Mouse (Mus musculus) hindbrain, embryonic 15.5 days (tissue): ENCODE measurements around the gene Fut9. TPM values are rescaled to one million over a fixed set of nuclear protein-coding genes. Genes with fewer than 3 reads are reported as not detected.

Experiments
- ATAC-seq: fragments of 200-750 bp; cut with Nextera tagmentation; 2 replicates; pipeline ENCODE4 v1.8.0; 2017; ENCODE audit warnings: low read depth, moderate number of reproducible peaks, moderate TSS enrichment; ENCODE audit not compliant: low FRiP score
- H3K27ac ChIP-seq: fragments of 300-500 bp; sonication (generic); replicated peaks from 2 replicates; pipeline ENCODE4 v1.5.1; 2015; ENCODE audit warnings: mild to moderate bottlenecking, inconsistent platforms
- H3K27me3 ChIP-seq: fragments of 300-500 bp; sonication (generic); 2 replicates; pipeline ENCODE4 v1.6.1; 2015; ENCODE audit warnings: control low read depth, inconsistent platforms
- H3K36me3 ChIP-seq: fragments of 300-500 bp; sonication (generic); 2 replicates; pipeline ENCODE4 v1.6.1; 2015; ENCODE audit warnings: control low read depth, inconsistent platforms
- H3K4me1 ChIP-seq: fragments of 300-500 bp; sonication (generic); replicated peaks from 2 replicates; pipeline ENCODE4 v1.6.1; 2015; ENCODE audit warnings: control low read depth, inconsistent platforms
- H3K4me2 ChIP-seq: fragments of 300-500 bp; sonication (generic); 2 replicates; pipeline ENCODE4 v1.6.1; 2015; ENCODE audit warnings: moderate library complexity, mild to moderate bottlenecking, inconsistent platforms
- H3K4me3 ChIP-seq: fragments of 300-500 bp; sonication (generic); 2 replicates; pipeline ENCODE4 v1.5.1; 2015; ENCODE audit warnings: mild to moderate bottlenecking, inconsistent platforms
- H3K9ac ChIP-seq: fragments of 300-500 bp; sonication (generic); 2 replicates; pipeline ENCODE4 v1.6.1; 2015; ENCODE audit warnings: inconsistent platforms
- H3K9me3 ChIP-seq: fragments of 300-500 bp; sonication (generic); 2 replicates; pipeline ENCODE4 v1.6.1; 2016; ENCODE audit warnings: control low read depth, inconsistent platforms
- WGBS: fragments of 180-500 bp; shearing (Covaris S2); methylation state at CpG from one replicate; pipeline ENCODE4 v1.1.7; 2015; 5-methylcytosine and 5-hydroxymethylcytosine counted together
- polyA plus RNA-seq: library from polyadenylated mRNA; unstranded; fragments of >200 nt; fragmentation: Nextera tagmentation; extraction: Ambion mirVana; gene quantifications from 2 replicates; pipeline ENCODE4 v1.2.1, GENCODE M21; 2015

Gene Fut9
- polyA plus RNA-seq, result 15.2 and 15.3 TPM in 2 replicates

DNA sequence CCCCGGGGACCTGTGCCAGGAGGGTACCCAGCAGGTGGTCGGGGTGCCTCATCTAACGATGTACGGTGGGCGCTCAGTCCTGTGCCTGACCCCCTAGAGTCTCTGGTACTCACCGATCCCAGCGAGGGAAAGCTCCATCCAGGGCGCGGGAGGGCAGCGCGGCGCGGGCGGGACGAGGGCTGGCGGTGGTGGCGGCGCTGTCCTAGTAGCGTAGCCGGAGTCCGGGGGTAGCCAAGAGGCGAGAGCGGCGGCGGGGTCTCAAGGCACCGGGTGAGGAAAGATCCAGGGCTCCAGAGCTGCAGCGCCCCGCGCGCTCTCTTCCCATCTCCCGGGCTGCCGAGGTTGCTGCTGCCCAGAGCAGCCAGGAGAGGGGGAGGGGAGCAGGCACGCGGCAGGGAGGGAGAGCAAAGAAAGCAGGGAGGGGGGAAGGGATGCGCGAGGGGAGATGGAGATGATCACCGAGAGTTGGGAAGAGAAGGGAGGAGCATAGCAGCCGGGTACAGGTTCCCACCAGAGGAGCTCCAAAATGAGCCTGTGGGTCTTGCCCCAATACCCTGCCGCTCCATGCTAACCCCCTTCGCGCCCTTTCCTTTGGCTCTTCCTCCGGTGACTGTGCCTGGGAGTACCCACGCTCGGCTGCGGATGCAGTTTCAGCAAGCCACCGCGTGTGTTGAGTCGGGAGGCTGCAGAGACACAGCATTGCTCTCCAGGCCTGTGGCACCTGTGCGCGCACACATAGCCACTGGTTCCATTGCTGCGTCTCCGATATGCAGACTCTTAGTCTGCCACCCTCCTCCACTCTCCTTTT, at the start of gene Fut9:
Gene Fut9 (minus strand): TSS at position 769 of the 808 bp plus-strand sequence.
- H3K4me3 ChIP-seq, result peak within 1 kb of the TSS; percentile 59
- peak within 1 kb of the TSS; percentile 58 for H3K4me2 ChIP-seq
- H3K36me3 ChIP-seq, result no peaks in the 10 kb centered on the region
- peak within 1 kb of the TSS; percentile 91 for H3K27ac ChIP-seq
- WGBS, result under 1% methylated on average over 52 of the region's 52 CpGs
- H3K9ac ChIP-seq, result peak within 1 kb of the TSS; percentile 68
- H3K27me3 ChIP-seq, result no peaks in the 10 kb centered on the region
- peaks cover 17% of the 10 kb centered on the region for H3K4me1 ChIP-seq
- no peaks in the 10 kb centered on the region for H3K9me3 ChIP-seq
- peak; percentile 95 for ATAC-seq

DNA sequence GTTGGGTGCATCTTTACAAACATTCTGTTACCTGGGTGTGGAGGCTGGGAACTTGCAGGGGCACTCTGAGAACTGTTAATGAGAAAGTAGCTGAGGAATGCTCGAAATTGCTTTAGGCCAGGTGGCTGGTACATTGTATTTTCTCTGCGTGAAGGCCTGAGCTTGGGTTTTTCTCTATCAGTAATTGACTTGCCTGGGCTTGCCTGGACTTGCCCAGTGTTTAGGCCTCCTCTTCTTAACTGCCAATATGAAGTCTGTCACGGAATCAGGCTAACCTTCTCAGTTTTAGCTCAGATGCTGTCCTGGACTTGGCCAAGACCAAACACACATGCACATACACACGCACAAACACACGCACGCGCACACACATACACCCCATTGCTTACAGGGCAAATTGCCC, 15.7 kb upstream of the Fut9 start:
- Histone ChIP-seq H3K4me3 (no peak overlapping the region), H3K9me3 (no peaks in the 10 kb centered on the region), H3K27me3 (no peaks in the 10 kb centered on the region), H3K4me2 (no peak overlapping the region), H3K4me1 (no peaks in the 10 kb centered on the region), H3K36me3 (no peaks in the 10 kb centered on the region), H3K27ac (no peak overlapping the region), H3K9ac (no peak overlapping the region)
- WGBS, result 89% methylated on average over 7 of the region's 7 CpGs
- ATAC-seq, result no peak

DNA sequence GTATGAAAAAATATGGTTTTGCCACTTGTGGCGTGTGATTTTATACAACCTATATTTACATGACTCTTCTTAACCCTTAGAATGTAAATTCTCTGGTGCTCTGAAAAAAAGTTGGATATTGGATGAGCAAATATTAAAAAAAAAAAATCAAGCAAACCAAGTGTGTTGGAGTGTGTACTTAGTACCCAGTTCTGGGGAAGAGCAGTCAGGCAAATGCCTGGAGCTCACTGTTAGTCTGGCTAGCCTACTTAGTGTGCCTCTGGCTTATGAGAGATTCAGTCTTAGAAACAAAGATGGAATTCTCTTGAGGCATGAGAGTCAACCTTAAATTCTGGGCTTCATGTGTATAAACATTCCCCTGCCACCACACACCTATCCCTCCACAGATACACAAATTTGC, 13.3 kb upstream of the Fut9 start:
- 91% methylated on average over 1 of the region's 1 CpGs for WGBS
- no peaks in the 10 kb centered on the region for H3K27me3 ChIP-seq

DNA sequence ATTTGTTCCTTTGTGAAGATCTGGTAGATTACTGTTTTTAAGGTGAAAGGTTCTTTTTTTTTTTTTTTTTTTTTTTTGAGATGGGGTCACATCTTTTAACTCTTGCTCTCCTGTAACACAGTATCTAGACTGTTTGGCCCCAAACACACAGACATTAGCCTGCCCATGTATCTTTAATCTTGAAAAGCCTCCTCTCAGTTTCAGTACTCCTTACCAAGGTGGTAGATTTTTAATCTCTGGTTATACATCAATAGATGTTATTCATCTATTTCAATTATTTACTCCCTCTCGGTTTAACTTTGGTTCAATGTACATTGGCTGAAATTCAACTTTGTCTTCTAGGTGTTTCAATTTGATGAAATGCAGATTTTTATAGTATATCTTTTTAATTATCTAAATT, 10.0 kb upstream of the Fut9 start:
- no peaks in the 10 kb centered on the region for H3K36me3 ChIP-seq
- WGBS, result 86% methylated on average over 1 of the region's 1 CpGs

More for the DNA sequence above, 13.3 kb upstream of the Fut9 start:
- Histone ChIP-seq H3K27ac (no peak overlapping the region), H3K4me1 (no peaks in the 10 kb centered on the region), H3K4me3 (no peak overlapping the region), H3K9ac (no peak overlapping the region), H3K36me3 (no peaks in the 10 kb centered on the region), H3K9me3 (no peaks in the 10 kb centered on the region), H3K4me2 (no peak overlapping the region)
- ATAC-seq, result no peak

DNA sequence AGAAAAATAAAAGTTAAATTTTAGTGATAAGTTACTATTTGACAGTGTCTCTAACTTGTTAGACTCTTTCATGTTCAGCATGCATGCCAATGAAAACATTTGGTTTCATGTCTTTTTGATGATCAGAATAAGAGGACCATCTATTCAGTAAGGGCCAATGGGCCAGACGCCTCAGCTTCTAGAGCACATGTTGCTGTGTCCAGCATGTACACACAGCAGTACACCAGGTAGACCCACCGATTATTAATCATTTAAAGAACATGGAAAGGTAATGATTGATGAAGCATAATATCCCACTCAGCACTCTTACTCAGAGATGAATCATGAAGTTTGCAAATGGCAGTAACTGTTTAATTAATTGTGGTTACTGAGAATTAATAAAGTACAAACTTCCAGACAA, 1.7 kb upstream of the Fut9 start:
- Histone ChIP-seq H3K9me3 (no peaks in the 10 kb centered on the region), H3K4me3 (no peak overlapping the region), H3K36me3 (no peaks in the 10 kb centered on the region), H3K27ac (no peak overlapping the region), H3K27me3 (no peaks in the 10 kb centered on the region), H3K9ac (no peak overlapping the region), H3K4me2 (no peak overlapping the region), H3K4me1 (peaks cover 17% of the 10 kb centered on the region)
- 83% methylated on average over 2 of the region's 2 CpGs for WGBS
- ATAC-seq, result no peak

More for the DNA sequence above, 10.0 kb upstream of the Fut9 start:
- Histone ChIP-seq H3K27me3 (no peaks in the 10 kb centered on the region), H3K4me1 (no peaks in the 10 kb centered on the region), H3K9me3 (no peaks in the 10 kb centered on the region), H3K9ac (no peak overlapping the region), H3K4me3 (no peak overlapping the region), H3K4me2 (no peak overlapping the region), H3K27ac (no peak overlapping the region)
- ATAC-seq, result no peak

DNA sequence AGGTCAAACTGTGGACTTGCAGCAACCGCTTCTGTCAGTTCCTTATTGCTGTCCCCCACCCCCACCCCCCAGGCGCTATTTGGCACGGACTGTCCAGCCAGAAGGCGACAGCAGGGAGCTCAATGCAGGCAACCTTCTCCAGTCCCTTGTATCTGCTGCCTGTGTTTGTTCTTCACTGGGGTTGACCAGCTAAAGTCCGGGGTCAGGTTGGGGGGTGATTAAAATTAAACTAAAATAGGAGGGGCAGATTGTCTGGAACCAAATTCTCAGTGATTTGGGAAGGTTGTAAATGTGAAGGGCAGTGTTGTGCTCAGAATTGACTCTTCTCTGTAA, 206 bp upstream of the Fut9 start:
- Histone ChIP-seq H3K4me1 (peaks cover 17% of the 10 kb centered on the region), H3K9ac (peak overlapping the region; percentile 68), H3K4me2 (peak overlapping the region; percentile 58), H3K9me3 (no peaks in the 10 kb centered on the region), H3K27ac (peak overlapping the region; percentile 91), H3K4me3 (peak overlapping the region; percentile 59), H3K36me3 (no peaks in the 10 kb centered on the region), H3K27me3 (no peaks in the 10 kb centered on the region)
- no peak; the same call in 1 of the 2 replicates for ATAC-seq
- WGBS, result 2% methylated on average over 5 of the region's 5 CpGs

DNA sequence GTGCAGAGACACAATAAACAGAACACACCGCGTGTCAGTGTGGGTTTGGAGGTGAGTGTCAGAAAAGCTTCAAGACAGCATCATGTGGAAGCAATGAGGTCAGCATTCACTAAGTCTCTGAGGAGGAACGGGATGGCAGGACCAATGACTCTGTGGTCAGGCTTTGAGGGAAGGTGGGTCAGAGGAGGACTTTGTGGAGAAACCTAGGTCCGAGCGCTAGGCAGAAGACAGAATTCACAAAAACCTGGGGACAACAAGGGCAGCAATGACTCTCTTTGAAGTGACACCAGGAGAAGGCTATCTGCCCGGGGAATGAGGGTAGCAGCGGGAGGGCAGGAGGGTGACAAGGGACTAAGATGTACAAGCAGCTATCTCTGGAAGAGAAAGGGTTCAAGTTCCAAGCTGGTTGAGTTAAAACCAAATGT, 981 bp downstream of the Fut9 start:
- Histone ChIP-seq H3K4me3 (peak overlapping the region; percentile 59), H3K4me1 (peaks cover 17% of the 10 kb centered on the region), H3K9ac (peak overlapping the region; percentile 68), H3K4me2 (peak overlapping the region; percentile 58), H3K9me3 (no peaks in the 10 kb centered on the region), H3K36me3 (no peaks in the 10 kb centered on the region), H3K27ac (peak overlapping the region; percentile 91), H3K27me3 (no peaks in the 10 kb centered on the region)
- ATAC-seq, result peak; percentile 15
- under 1% methylated on average over 7 of the region's 7 CpGs for WGBS

DNA sequence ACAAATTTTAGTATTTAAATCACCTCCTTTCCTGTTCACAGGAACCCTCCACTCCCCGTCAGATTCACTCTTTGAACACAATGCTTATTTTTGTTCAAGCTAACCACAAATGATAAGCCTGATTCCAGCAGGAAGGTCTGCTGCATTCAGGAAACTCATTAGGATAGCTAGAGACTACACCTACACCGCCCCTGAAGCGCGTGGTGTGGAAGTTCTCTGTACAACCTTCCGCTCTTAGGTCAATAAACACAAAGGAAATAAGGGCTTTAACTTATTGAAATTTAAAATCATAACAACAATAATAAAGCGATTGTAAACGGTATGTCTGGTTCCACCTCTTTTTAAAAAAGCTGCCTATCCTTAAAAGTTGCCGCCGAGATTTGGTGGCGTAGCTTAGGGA, 1.6 kb downstream of the Fut9 start:
- WGBS, result 16% methylated on average over 10 of the region's 10 CpGs

DNA sequence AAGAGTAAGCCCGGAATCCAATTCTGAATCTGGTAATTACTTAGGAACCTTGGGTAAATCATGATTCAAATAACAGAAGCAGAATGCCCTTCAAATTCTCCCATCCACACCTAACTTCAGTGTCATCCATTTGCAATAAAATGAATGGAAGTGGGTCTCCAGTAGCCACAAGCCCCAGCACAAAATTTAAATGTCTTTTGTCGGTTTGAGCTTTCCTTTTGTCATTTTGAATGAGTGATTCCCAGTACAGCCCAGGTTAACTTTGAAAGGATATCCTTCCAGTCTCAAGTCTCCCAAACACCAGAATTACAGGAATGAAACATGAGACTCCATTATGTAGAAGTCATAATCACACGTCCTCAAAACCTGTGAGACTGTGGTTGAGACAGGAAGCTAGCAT, 3.9 kb downstream of the Fut9 start:
- Histone ChIP-seq H3K4me2 (peak overlapping the region; percentile 27), H3K27ac (no peak overlapping the region)

More for the DNA sequence above, 1.6 kb downstream of the Fut9 start:
- Histone ChIP-seq H3K36me3 (no peaks in the 10 kb centered on the region), H3K9me3 (no peaks in the 10 kb centered on the region), H3K4me3 (peak overlapping the region; percentile 59), H3K4me2 (peak overlapping the region; percentile 58), H3K27me3 (no peaks in the 10 kb centered on the region), H3K27ac (0 out of 2 replicates have a peak overlapping the region, but pooled peaks have one; percentile 91), H3K4me1 (peaks cover 17% of the 10 kb centered on the region), H3K9ac (peak overlapping the region; percentile 68)
- no peak for ATAC-seq

DNA sequence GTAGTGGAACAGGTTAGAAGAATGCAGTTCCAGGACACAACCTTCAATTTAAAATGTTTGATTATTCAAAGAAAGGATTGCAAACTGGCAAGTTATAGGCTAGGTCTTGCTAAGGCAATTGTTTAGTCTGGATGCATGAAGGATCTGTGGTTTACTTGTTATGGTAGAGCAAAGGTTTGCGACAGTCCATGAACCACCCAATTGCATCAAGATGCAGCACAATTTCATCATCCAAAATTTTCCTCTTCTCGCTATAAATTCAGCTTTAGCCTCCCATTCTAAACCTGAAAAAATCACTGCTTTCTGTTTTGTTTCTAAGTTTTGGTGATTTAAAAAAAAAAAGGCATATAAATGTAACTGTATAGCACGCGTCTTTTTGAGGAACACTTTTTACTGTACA, 14.8 kb downstream of the Fut9 start:
- no peaks in the 10 kb centered on the region for H3K36me3 ChIP-seq
- no peaks in the 10 kb centered on the region for H3K9me3 ChIP-seq
- H3K4me2 ChIP-seq, result no peak overlapping the region
- H3K4me3 ChIP-seq, result no peak overlapping the region
- H3K4me1 ChIP-seq, result no peaks in the 10 kb centered on the region
- H3K9ac ChIP-seq, result no peak overlapping the region
- H3K27ac ChIP-seq, result no peak overlapping the region
- no peak for ATAC-seq
- no peaks in the 10 kb centered on the region for H3K27me3 ChIP-seq
- 98% methylated on average over 4 of the region's 4 CpGs for WGBS

More for the DNA sequence above, 3.9 kb downstream of the Fut9 start:
- no peak for ATAC-seq
- Histone ChIP-seq H3K9ac (no peak overlapping the region), H3K4me1 (peaks cover 17% of the 10 kb centered on the region), H3K27me3 (no peaks in the 10 kb centered on the region), H3K9me3 (no peaks in the 10 kb centered on the region), H3K4me3 (no peak overlapping the region), H3K36me3 (no peaks in the 10 kb centered on the region)
- WGBS, result 41% methylated on average over 3 of the region's 3 CpGs

DNA sequence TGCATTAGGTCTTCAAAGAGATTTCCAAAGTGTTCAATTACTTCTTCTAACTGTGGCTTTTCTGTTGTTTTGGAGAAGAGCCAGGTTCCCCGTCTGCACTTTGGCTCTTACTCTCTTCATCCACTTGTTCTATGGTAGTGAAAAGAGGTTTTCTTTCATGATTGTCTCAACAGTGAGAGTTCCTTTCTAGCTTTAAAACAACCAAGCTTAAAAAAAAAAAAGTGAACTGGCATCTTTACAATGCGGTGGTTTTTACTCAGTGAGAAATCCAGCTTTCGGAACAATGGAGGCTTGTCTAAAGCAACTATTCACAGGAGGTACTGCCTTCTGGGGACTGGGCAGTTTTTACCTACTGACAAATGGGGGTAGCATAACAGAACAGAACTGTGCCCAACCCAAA, 31.4 kb downstream of the Fut9 start:
- Histone ChIP-seq H3K9ac (no peak overlapping the region), H3K27ac (peak overlapping the region; percentile 66), H3K9me3 (no peaks in the 10 kb centered on the region), H3K4me2 (no peak overlapping the region), H3K4me1 (no peaks in the 10 kb centered on the region), H3K4me3 (no peak overlapping the region), H3K36me3 (0 out of 2 replicates have a peak, but pooled peaks cover 3% of the 10 kb centered on the region), H3K27me3 (no peaks in the 10 kb centered on the region)
- ATAC-seq, result peak; percentile 71; the same call in 1 of the 2 replicates
- WGBS, result 7% methylated on average over 3 of the region's 3 CpGs

DNA sequence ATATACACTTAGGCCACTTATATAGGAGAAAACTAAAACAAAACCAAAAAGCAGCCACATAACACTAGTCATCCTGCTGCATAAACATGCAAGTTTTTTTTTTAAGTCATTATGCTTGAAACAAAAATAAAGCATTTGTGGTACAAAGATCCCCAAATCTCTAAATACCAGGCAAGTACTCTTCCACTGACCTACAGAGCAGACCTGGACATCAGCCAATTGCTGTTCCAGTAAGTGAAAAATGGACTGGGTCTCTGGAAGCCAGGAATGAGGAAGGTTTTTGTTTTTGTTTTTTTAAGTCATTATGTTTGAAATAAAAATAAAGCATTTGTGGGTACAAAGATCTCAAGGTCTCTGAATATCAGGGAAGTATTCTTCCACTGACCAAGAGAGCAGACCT, 37.0 kb downstream of the Fut9 start:
- no peaks in the 10 kb centered on the region for H3K4me1 ChIP-seq
- H3K9ac ChIP-seq, result no peak overlapping the region
- no peak for ATAC-seq
- no peak overlapping the region for H3K27ac ChIP-seq
- H3K4me2 ChIP-seq, result no peak overlapping the region
- H3K36me3 ChIP-seq, result no peaks in the 10 kb centered on the region
- no peaks in the 10 kb centered on the region for H3K9me3 ChIP-seq
- no peaks in the 10 kb centered on the region for H3K27me3 ChIP-seq
- no peak overlapping the region for H3K4me3 ChIP-seq
